ENCODE assay signal across 16 mouse cellular contexts in genomic region chr9:45961855-45962254, GRCm38 (mm10). TPM values are rescaled to one million over a fixed set of nuclear protein-coding genes. Genes with fewer than 3 reads are reported as not detected.
DNase-seq lines count a peak whose midpoint lies in the region; ATAC-seq and TF ChIP-seq lines count a peak whose summit lies in the region.
"Had no signal": no experiment of that assay in that cellular context is flagged by ENCODE, and none has a peak within 500 bp of the region (broad histone marks: within the 10 kb centered on the region; RNA-seq: fewer than 3 reads in every experiment).

No protein-coding gene starts in this region.

- H3K36me3 ChIP-seq in CH12.LX (replicated peaks in 1 of 2; ENCODE audit: control insufficient read depth in 1 of 2, insufficient read depth in 1 of 2, low read length in 1 of 2) = peaks cover 39 to 78% of the 10 kb centered on the region in 2 experiments

- TF ChIP-seq POLR2A in CH12.LX (IDR thresholded peaks at IDR 0.05; ENCODE audit: low read depth, low read length) = no peak

- dilution Hi-C loops in CH12.LX (cut with MboI; ENCODE audit: extremely low pct_ligation_motif_present, extremely low pct_unique_long_range_greater_than_20kb, low sequenced_read_pairs) = no loop called here

- intact Hi-C loops in heart, postnatal 10 days (cut with DNase I) = no loop called here
- intact Hi-C loops in heart, postnatal 36 days (cut with DNase I) = no loop called here

- H3K4me2 ChIP-seq in CH12.LX (ENCODE audit: insufficient read depth, low read depth, poor library complexity, severe bottlenecking) = no peak overlapping the region
- H3K4me2 ChIP-seq: heart, embryonic 13.5 days; hindbrain, embryonic 14.5 days; lung, embryonic 14.5 days; neural tube, embryonic 12.5 days had no signal

- no peak for TF ChIP-seq RAD21 in CH12.LX (IDR thresholded peaks at IDR 0.05; ENCODE audit: low read depth, low read length)

- peak; percentile 86 for ATAC-seq in megakaryocyte, adult 5-6 weeks (ENCODE audit: poor library complexity, severe bottlenecking)

- no peak for TF ChIP-seq CTCF in CH12.LX (conservative IDR thresholded peaks at IDR 0.05 in 1 of 2, IDR thresholded peaks at IDR 0.05 in 1 of 2; ENCODE audit: low read depth in 2 of 2, low read length in 2 of 2)

- H3K4me3 ChIP-seq in CH12.LX (replicated peaks in 1 of 3; ENCODE audit: low read depth in 2 of 3, low read length in 2 of 3, poor library complexity in 1 of 3) = no peak overlapping the region
- H3K4me3 ChIP-seq: heart, embryonic 13.5 days; neural tube, embryonic 12.5 days had no signal

- no peaks in the 10 kb centered on the region for H3K9me3 ChIP-seq in CH12.LX (replicated peaks; ENCODE audit: low read length)
- H3K9me3 ChIP-seq: G1E; heart, embryonic 13.5 days; neural tube, embryonic 12.5 days had no signal

- peaks cover 2 to 53% of the 10 kb centered on the region in 2 experiments; a peak in 3 of 4 replicates for H3K4me1 ChIP-seq in CH12.LX (ENCODE audit: control insufficient read depth in 1 of 2, insufficient read depth in 2 of 2)

- H3K27ac ChIP-seq in CH12.LX (ENCODE audit: insufficient read depth, low read depth) = no peak overlapping the region; the same call in 1 of the 2 replicates
- H3K27ac ChIP-seq: heart, embryonic 13.5 days; hindbrain, embryonic 14.5 days; neural tube, embryonic 12.5 days had no signal

- H3K79me2 ChIP-seq in CH12.LX (replicated peaks; ENCODE audit: control insufficient read depth, extremely low read depth, insufficient read depth, poor library complexity, severe bottlenecking) = no peaks in the 10 kb centered on the region

- in situ Hi-C loops in CH12.LX (cut with MboI; ENCODE audit: low pct_ligation_motif_present, low pct_unique_long_range_greater_than_20kb, low sequenced_read_pairs) = no loop called here

- H3K9ac ChIP-seq in CH12.LX (ENCODE audit: insufficient read depth, low read depth) = no peak overlapping the region
- H3K9ac ChIP-seq: heart, embryonic 13.5 days; hindbrain, embryonic 14.5 days; lung, embryonic 14.5 days; neural tube, embryonic 12.5 days had no signal

- no peaks in the 10 kb centered on the region for H3K27me3 ChIP-seq in CH12.LX (replicated peaks)
- H3K27me3 ChIP-seq: heart, embryonic 13.5 days; neural tube, embryonic 12.5 days had no signal

- TF ChIP-seq EP300 in CH12.LX (IDR thresholded peaks at IDR 0.05; ENCODE audit: low read length) = peak; percentile 72

- DNase-seq in adrenal gland, adult 2 months = peak; percentile 64
- DNase-seq in adrenal gland, postnatal 10 days = no peak
- peak; percentile 39 to 47 for DNase-seq in heart, postnatal 10 days
- no peak for DNase-seq in heart, postnatal 36 days
- peak; percentile 45 for DNase-seq in CH12.LX (ENCODE audit: extremely low read depth)
- no peak for DNase-seq in kidney, postnatal 25 days
- DNase-seq in embryo, embryonic 9.5 days (ENCODE audit: extremely low spot score) = no peak
- DNase-seq: B cell, adult 2 months; kidney, adult 8-10 months; lung, embryonic 14.5 days; midbrain, embryonic 14.5 days had no signal

TF ChIP-seq in CH12.LX, 34 proteins besides CTCF, POLR2A, EP300 and RAD21:
- 0 out of 2 replicates have a peak, but pooled peaks have one; percentile 10 for TF ChIP-seq BHLHE40 (IDR thresholded peaks at IDR 0.05; ENCODE audit: low read depth, low read length)
- no peak for TF ChIP-seq MAFK (IDR thresholded peaks at IDR 0.05; ENCODE audit: insufficient replicate concordance, low read length)
- TF ChIP-seq POLR2AphosphoS2 (IDR thresholded peaks at IDR 0.05; ENCODE audit: low read depth, low read length) = peak; percentile 31; the same call in 1 of the 2 replicates
- TF ChIP-seq MAX (IDR thresholded peaks at IDR 0.05; ENCODE audit: low read length) = 0 out of 2 replicates have a peak, but pooled peaks have one; percentile 20
- TF ChIP-seq NELFE (IDR thresholded peaks at IDR 0.05; ENCODE audit: low read depth, low read length) = no peak
- peak; percentile 30; the same call in 1 of the 2 replicates for TF ChIP-seq USF1 (IDR thresholded peaks at IDR 0.05; ENCODE audit: low read depth, low read length)
- peak; percentile 69 for TF ChIP-seq IRF4 (IDR thresholded peaks at IDR 0.05; ENCODE audit: low read depth, low read length)

RNA-seq across cellular contexts. Expression of gene Sidt2, which starts 6.8 kb away (rescaled TPM):
- total RNA-seq in adrenal gland, adult 2 months (2021) = 100 to 1,000 TPM; 138 to 351 TPM
- 942 and 1,575 TPM in 2 replicates for polyA plus RNA-seq in adrenal gland, adult 2 months (2012; rRNA removed)
- 100 to 1,000 TPM; 160 to 179 TPM for total RNA-seq in adrenal gland, postnatal 10 days (2021)
- 10 to 100 TPM; 71.5 to 75.4 TPM for total RNA-seq in heart, postnatal 10 days (2021)
- total RNA-seq in heart, postnatal 36 days (2021) = 10 to 100 TPM; 79.7 to 89.1 TPM
- total RNA-seq in CH12.LX (2012; rRNA removed) (41.0 and 47.8 TPM in 2 replicates), CH12.LX (2014; rRNA removed) (36.4 and 38.9 TPM in 2 replicates)
- 110 and 143 TPM in 2 replicates for polyA plus RNA-seq in CH12.LX (2012; ENCODE audit: insufficient read length, low read depth)
- total RNA-seq in megakaryocyte, adult 5-6 weeks (2015) = 57.3 and 71.0 TPM in 2 replicates
- 41.4 and 51.9 TPM in 2 replicates for total RNA-seq in megakaryocyte, adult 5-6 weeks (2017)

RNA-seq across cellular contexts. Expression of gene Tagln, which starts 26.0 kb away (rescaled TPM):
- 100 to 1,000 TPM in 1 of 2 experiments, 10 to 100 TPM in 1; 80.8 to 268 TPM for total RNA-seq in adrenal gland, adult 2 months (2021)
- polyA plus RNA-seq in adrenal gland, adult 2 months (2012; rRNA removed) = 59.9 and 80.9 TPM in 2 replicates
- 10 to 100 TPM; 53.1 to 84.6 TPM for total RNA-seq in adrenal gland, postnatal 10 days (2021)
- total RNA-seq in heart, postnatal 10 days (2021) = 10 to 100 TPM; 72.1 to 90.1 TPM
- total RNA-seq in heart, postnatal 36 days (2021) = 10 to 100 TPM; 71.4 TPM
- total RNA-seq in CH12.LX (2012; rRNA removed) = 0.46 and 0.59 TPM in 2 replicates
- total RNA-seq in CH12.LX (2014; rRNA removed) = 0.28 TPM in 1 of 2 replicates, not detected in the other
- 1.6 and 2.3 TPM in 2 replicates for polyA plus RNA-seq in CH12.LX (2012; ENCODE audit: insufficient read length, low read depth)
- total RNA-seq in megakaryocyte, adult 5-6 weeks (2015) = 0.13 and 0.32 TPM in 2 replicates
- 0.40 TPM in 1 of 2 replicates, not detected in the other for total RNA-seq in megakaryocyte, adult 5-6 weeks (2017)

RNA-seq across cellular contexts. Expression of gene Pafah1b2, which starts 50.6 kb away (rescaled TPM):
- 100 to 1,000 TPM; 154 to 167 TPM for total RNA-seq in adrenal gland, adult 2 months (2021)
- 57.5 and 96.7 TPM in 2 replicates for polyA plus RNA-seq in adrenal gland, adult 2 months (2012; rRNA removed)
- 100 to 1,000 TPM; 118 to 119 TPM for total RNA-seq in adrenal gland, postnatal 10 days (2021)
- 10 to 100 TPM; 85.1 to 87.3 TPM for total RNA-seq in heart, postnatal 10 days (2021)
- 10 to 100 TPM; 48.1 to 50.0 TPM for total RNA-seq in heart, postnatal 36 days (2021)
- total RNA-seq in CH12.LX (2012; rRNA removed) (94.8 and 117 TPM in 2 replicates), CH12.LX (2014; rRNA removed) (109 and 125 TPM in 2 replicates)
- polyA plus RNA-seq in CH12.LX (2012; ENCODE audit: insufficient read length, low read depth) = 122 and 130 TPM in 2 replicates
- total RNA-seq in megakaryocyte, adult 5-6 weeks (2015) = 28.6 and 44.4 TPM in 2 replicates
- 53.0 and 73.9 TPM in 2 replicates for total RNA-seq in megakaryocyte, adult 5-6 weeks (2017)

RNA-seq across cellular contexts. Expression of gene Sik3, which starts 50.8 kb away (rescaled TPM):
- 10 to 100 TPM; 49.2 to 87.3 TPM for total RNA-seq in adrenal gland, adult 2 months (2021)
- 17.2 and 30.2 TPM in 2 replicates for polyA plus RNA-seq in adrenal gland, adult 2 months (2012; rRNA removed)
- total RNA-seq in adrenal gland, postnatal 10 days (2021) = 10 to 100 TPM; 50.2 to 55.1 TPM
- 10 to 100 TPM; 61.8 to 72.7 TPM for total RNA-seq in heart, postnatal 10 days (2021)
- 10 to 100 TPM; 75.9 to 76.1 TPM for total RNA-seq in heart, postnatal 36 days (2021)
- 17.4 and 21.4 TPM in 2 replicates for total RNA-seq in CH12.LX (2012; rRNA removed)
- total RNA-seq in CH12.LX (2014; rRNA removed) = 13.6 and 14.9 TPM in 2 replicates
- 28.0 and 29.8 TPM in 2 replicates for polyA plus RNA-seq in CH12.LX (2012; ENCODE audit: insufficient read length, low read depth)
- total RNA-seq in megakaryocyte, adult 5-6 weeks (2015) = 32.9 and 34.5 TPM in 2 replicates
- total RNA-seq in megakaryocyte, adult 5-6 weeks (2017) = 17.5 and 24.0 TPM in 2 replicates

RNA-seq across cellular contexts. Expression of gene Rnf214, which starts 55.1 kb away (rescaled TPM):
- 10 to 100 TPM; 37.4 to 48.5 TPM for total RNA-seq in adrenal gland, adult 2 months (2021)
- 15.8 and 17.6 TPM in 2 replicates for polyA plus RNA-seq in adrenal gland, adult 2 months (2012; rRNA removed)
- 10 to 100 TPM; 37.4 to 42.3 TPM for total RNA-seq in adrenal gland, postnatal 10 days (2021)
- total RNA-seq in heart, postnatal 10 days (2021) = 10 to 100 TPM; 33.5 to 35.9 TPM
- 10 to 100 TPM; 35.1 to 36.0 TPM for total RNA-seq in heart, postnatal 36 days (2021)
- total RNA-seq in CH12.LX (2012; rRNA removed) (9.4 and 9.7 TPM in 2 replicates), CH12.LX (2014; rRNA removed) (4.4 and 5.3 TPM in 2 replicates)
- polyA plus RNA-seq in CH12.LX (2012; ENCODE audit: insufficient read length, low read depth) = 16.1 and 19.4 TPM in 2 replicates
- 19.6 and 23.3 TPM in 2 replicates for total RNA-seq in megakaryocyte, adult 5-6 weeks (2015)
- 32.5 and 34.0 TPM in 2 replicates for total RNA-seq in megakaryocyte, adult 5-6 weeks (2017)

Comparison
In these comparisons a context has a peak if more than half of its experiments do, and no peak if none do; other contexts are left out.
1. DNase-seq: peak in adrenal gland, adult 2 months (single experiment), heart, postnatal 10 days (2 of 2) and CH12.LX (single experiment); none in adrenal gland, postnatal 10 days (single experiment), heart, postnatal 36 days (0 of 2), kidney, postnatal 25 days (0 of 2) and embryo, embryonic 9.5 days (single experiment).
2. RNA of gene Tagln, which starts 26.0 kb away (total RNA-seq): 80.8 to 268 TPM in adrenal gland, adult 2 months, 72.1 to 90.1 TPM in heart, postnatal 10 days, 53.1 to 84.6 TPM in adrenal gland, postnatal 10 days and 71.4 TPM in heart, postnatal 36 days; 0.28 to 0.59 TPM in CH12.LX and 0.13 to 0.40 TPM in megakaryocyte, adult 5-6 weeks; every median in the first group is over 10 times any median in the second.